9 mouse cellular contexts compared by ENCODE assay signal in the genomic region with DNA sequence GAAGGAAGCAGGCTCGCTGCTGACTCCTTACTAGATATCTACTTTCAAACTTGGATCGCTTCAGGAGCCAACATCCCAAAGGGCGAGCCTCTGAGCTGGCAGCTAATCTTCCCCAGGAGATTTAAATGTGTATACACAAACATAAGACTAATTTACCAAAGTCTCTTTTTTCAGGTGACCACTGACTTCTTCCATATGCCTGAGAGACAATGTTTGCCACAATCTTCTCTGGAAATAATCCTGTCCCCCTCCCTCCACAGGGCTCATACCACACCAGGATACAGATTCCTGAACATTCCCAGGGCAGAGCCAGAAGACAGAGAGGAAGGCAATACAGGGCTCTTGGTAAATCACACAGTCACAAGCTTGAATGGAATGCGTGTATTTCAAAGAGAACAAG. TPM values are rescaled to one million over a fixed set of nuclear protein-coding genes. Genes with fewer than 3 reads are reported as not detected.
DNase-seq lines count a peak whose midpoint lies in the region; ATAC-seq and TF ChIP-seq lines count a peak whose summit lies in the region.
"Had no signal": no experiment of that assay in that cellular context is flagged by ENCODE, and none has a peak within 500 bp of the region (broad histone marks: within the 10 kb centered on the region; RNA-seq: fewer than 3 reads in every experiment).

No protein-coding gene starts in this region.

- H3K9ac ChIP-seq in lung, embryonic 14.5 days: no peak overlapping the region
- no peak overlapping the region for H3K9ac ChIP-seq in embryonic facial prominence, embryonic 15.5 days
- peak overlapping the region; percentile 86; the same call in 1 of the 2 replicates for H3K9ac ChIP-seq in intestine, postnatal 0 days (ENCODE audit: low read depth, low read length)
- peak overlapping the region; percentile 91 for H3K9ac ChIP-seq in neural tube, embryonic 13.5 days

- no peaks in the 10 kb centered on the region for H3K27me3 ChIP-seq in lung, embryonic 14.5 days (ENCODE audit: insufficient read depth, low read length)
- no peaks in the 10 kb centered on the region for H3K27me3 ChIP-seq in embryonic facial prominence, embryonic 15.5 days
- H3K27me3 ChIP-seq in intestine, postnatal 0 days (replicated peaks; ENCODE audit: control insufficient read depth, insufficient read depth, low read length): no peaks in the 10 kb centered on the region
- H3K27me3 ChIP-seq in neural tube, embryonic 13.5 days: no peaks in the 10 kb centered on the region

- WGBS in lung, embryonic 14.5 days: 66% methylated on average over 4 of the region's 4 CpGs
- WGBS in embryonic facial prominence, embryonic 15.5 days: 54% methylated on average over 4 of the region's 4 CpGs
- WGBS in intestine, postnatal 0 days: 74% methylated on average over 4 of the region's 4 CpGs
- WGBS in neural tube, embryonic 13.5 days: 87% methylated on average over 4 of the region's 4 CpGs

- no peaks in the 10 kb centered on the region for H3K4me1 ChIP-seq in lung, embryonic 14.5 days (ENCODE audit: insufficient read depth)
- peaks cover 36% of the 10 kb centered on the region for H3K4me1 ChIP-seq in embryonic facial prominence, embryonic 15.5 days
- no peaks in the 10 kb centered on the region; the same call in 1 of the 2 replicates for H3K4me1 ChIP-seq in intestine, postnatal 0 days (replicated peaks; ENCODE audit: control insufficient read depth, insufficient read depth, low read length)
- H3K4me1 ChIP-seq in neural tube, embryonic 13.5 days (replicated peaks): peaks cover 55% of the 10 kb centered on the region

- no peak for ATAC-seq in lung, embryonic 14.5 days (ENCODE audit: insufficient read depth)
- ATAC-seq in embryonic facial prominence, embryonic 15.5 days (ENCODE audit: insufficient number of reproducible peaks, low FRiP score, low TSS enrichment, low read depth): no peak
- no peak for ATAC-seq in intestine, postnatal 0 days
- ATAC-seq in neural tube, embryonic 13.5 days (ENCODE audit: low read depth): no peak

- no peak for TF ChIP-seq CTCF in lung, embryonic 14.5 days (IDR thresholded peaks at IDR 0.05; ENCODE audit: low read depth)
- no peak for TF ChIP-seq CTCF in intestine, postnatal 0 days (IDR thresholded peaks at IDR 0.05; ENCODE audit: low read depth)

- H3K36me3 ChIP-seq in lung, embryonic 14.5 days (ENCODE audit: insufficient read depth): peaks cover 16% of the 10 kb centered on the region
- H3K36me3 ChIP-seq in embryonic facial prominence, embryonic 15.5 days: peaks cover 25% of the 10 kb centered on the region
- H3K36me3 ChIP-seq in intestine, postnatal 0 days (ENCODE audit: control insufficient read depth, insufficient read depth): peaks cover 12% of the 10 kb centered on the region; the same call in 1 of the 2 replicates
- peaks cover 43% of the 10 kb centered on the region for H3K36me3 ChIP-seq in neural tube, embryonic 13.5 days

- H3K4me2 ChIP-seq in lung, embryonic 14.5 days: peak overlapping the region; percentile 75
- H3K4me2 ChIP-seq in embryonic facial prominence, embryonic 15.5 days (replicated peaks): peak overlapping the region; percentile 83
- peak overlapping the region; percentile 81 for H3K4me2 ChIP-seq in intestine, postnatal 0 days (replicated peaks; ENCODE audit: low read depth)
- peak overlapping the region; percentile 88 for H3K4me2 ChIP-seq in neural tube, embryonic 13.5 days

- no peak for DNase-seq in lung, embryonic 14.5 days
- DNase-seq in lung, postnatal 36 days: no peak
- no peak for DNase-seq in right cerebral cortex, postnatal 14 days
- DNase-seq in urinary bladder, postnatal 36 days (ENCODE audit: low spot score in 2 of 2): no peak
- DNase-seq: cerebellum, adult 8-10 months had no signal

- peaks cover 21% of the 10 kb centered on the region for H3K9me3 ChIP-seq in lung, embryonic 14.5 days (ENCODE audit: low read depth, low read length)
- H3K9me3 ChIP-seq in embryonic facial prominence, embryonic 15.5 days (replicated peaks): peaks cover 6% of the 10 kb centered on the region; the same call in 1 of the 2 replicates
- H3K9me3 ChIP-seq in intestine, postnatal 0 days (ENCODE audit: control insufficient read depth): 0 out of 2 replicates have a peak, but pooled peaks cover 3% of the 10 kb centered on the region
- peaks cover 34% of the 10 kb centered on the region for H3K9me3 ChIP-seq in neural tube, embryonic 13.5 days

- H3K4me3 ChIP-seq in lung, embryonic 14.5 days (ENCODE audit: low read depth, low read length): peak overlapping the region; percentile 90
- H3K4me3 ChIP-seq in embryonic facial prominence, embryonic 15.5 days (replicated peaks): peak overlapping the region; percentile 100; the same call in 1 of the 2 replicates
- no peak overlapping the region for H3K4me3 ChIP-seq in intestine, postnatal 0 days (ENCODE audit: low read depth, low read length)
- peak overlapping the region; percentile 70 for H3K4me3 ChIP-seq in neural tube, embryonic 13.5 days

- no peak overlapping the region for H3K27ac ChIP-seq in lung, embryonic 14.5 days (ENCODE audit: low read depth)
- no peak overlapping the region for H3K27ac ChIP-seq in embryonic facial prominence, embryonic 15.5 days (replicated peaks)
- H3K27ac ChIP-seq in intestine, postnatal 0 days (ENCODE audit: low read depth, low read length): no peak overlapping the region
- no peak overlapping the region for H3K27ac ChIP-seq in neural tube, embryonic 13.5 days (replicated peaks)

RNA-seq across cellular contexts. Expression of a gene that starts 4.8 kb away (rescaled TPM):
- polyA plus RNA-seq in lung, embryonic 14.5 days (2014; fragmentation: Nextera tagmentation; extraction: Ambion mirVana): 414 and 435 TPM in 2 replicates
- 322 and 340 TPM in 2 replicates for polyA plus RNA-seq in embryonic facial prominence, embryonic 15.5 days (2015; fragmentation: Nextera tagmentation; extraction: Ambion mirVana)
- 98.2 and 111 TPM in 2 replicates for polyA plus RNA-seq in intestine, postnatal 0 days (2015; fragmentation: Nextera tagmentation; extraction: Ambion mirVana)
- 4,054 and 4,218 TPM in 2 replicates for polyA plus RNA-seq in neural tube, embryonic 13.5 days (2015; fragmentation: Nextera tagmentation; extraction: Ambion mirVana)
- polyA plus RNA-seq: macrophage had no signal

RNA-seq across cellular contexts. Expression of a gene that starts 6.4 kb away (rescaled TPM):
- 49.3 and 49.8 TPM in 2 replicates for polyA plus RNA-seq in lung, embryonic 14.5 days (2014; fragmentation: Nextera tagmentation; extraction: Ambion mirVana)
- 54.2 and 57.1 TPM in 2 replicates for polyA plus RNA-seq in embryonic facial prominence, embryonic 15.5 days (2015; fragmentation: Nextera tagmentation; extraction: Ambion mirVana)
- 29.7 and 31.5 TPM in 2 replicates for polyA plus RNA-seq in intestine, postnatal 0 days (2015; fragmentation: Nextera tagmentation; extraction: Ambion mirVana)
- polyA plus RNA-seq in neural tube, embryonic 13.5 days (2015; fragmentation: Nextera tagmentation; extraction: Ambion mirVana): 165 TPM in 2 replicates

Comparison
In these comparisons a context has a peak if more than half of its experiments do, and no peak if none do; other contexts are left out.
1. H3K9ac ChIP-seq: peak in intestine, postnatal 0 days (single experiment) and neural tube, embryonic 13.5 days (single experiment); none in lung, embryonic 14.5 days (single experiment) and embryonic facial prominence, embryonic 15.5 days (single experiment).
2. Peak in every context shown above with its lines, with median percentiles within 50 percentile points of each other: H3K4me2 ChIP-seq.